Mouse (Mus musculus) liver, adult 2 months (tissue): Measurements from ENCODE around the gene Copb1. TPM values are rescaled to one million over a fixed set of nuclear protein-coding genes. Genes with fewer than 3 reads are reported as not detected.
"Not testable (repeated sequence)": the region's sequence is repeated elsewhere in the genome, so short reads cannot be mapped to it uniquely, and the experiment has no call there.

Experiments used
- DNase-seq: peaks from one replicate; pipeline ENCODE4 v3.0.0-alpha.2; 2011; ENCODE audit warnings: low read depth, low spot score; ENCODE audit errors: extremely low read depth
- H3K27ac ChIP-seq: fragments of 200-500 bp; replicated peaks from 2 replicates; pipeline ENCODE4 v1.5.1; 2012; ENCODE audit warnings: low read depth, mild to moderate bottlenecking, control low read depth, inconsistent platforms, low read length; ENCODE audit not compliant: insufficient read depth
- H3K27me3 ChIP-seq: fragments of 200-500 bp; 2 replicates; pipeline ENCODE4 v1.6.1; 2012; ENCODE audit warnings: mild to moderate bottlenecking, moderate library complexity, low read length, inconsistent platforms; ENCODE audit not compliant: control insufficient read depth, insufficient read depth
- H3K36me3 ChIP-seq: fragments of 200-500 bp; 2 replicates; pipeline ENCODE4 v1.6.1; 2012; ENCODE audit warnings: low read length, inconsistent platforms; ENCODE audit not compliant: control insufficient read depth, insufficient read depth
- H3K4me1 ChIP-seq: fragments of 200-500 bp; 2 replicates; pipeline ENCODE4 v1.6.1; 2011; ENCODE audit warnings: low read length; ENCODE audit not compliant: control insufficient read depth, insufficient read depth
- H3K4me3 ChIP-seq: fragments of 200-500 bp; 2 replicates; pipeline ENCODE4 v1.5.1; 2011; ENCODE audit warnings: low read depth, mild to moderate bottlenecking, control low read depth, low read length, moderate library complexity; ENCODE audit not compliant: insufficient read depth
- H3K79me2 ChIP-seq: fragments of 200-500 bp; 2 replicates; pipeline ENCODE4 v1.6.1; 2012; ENCODE audit warnings: inconsistent platforms, mild to moderate bottlenecking, low read length, moderate library complexity; ENCODE audit not compliant: control insufficient read depth, insufficient read depth
- H3K9ac ChIP-seq: fragments of 200-500 bp; 2 replicates; pipeline ENCODE4 v1.6.1; 2012; ENCODE audit warnings: low read depth, mild to moderate bottlenecking, control low read depth, inconsistent platforms, low read length
- CTCF ChIP-seq: fragments of 200-500 bp; IDR thresholded peaks from 2 replicates; pipeline ENCODE4 v1.5.1; 2011; ENCODE audit warnings: low read depth, low read length, control low read depth
- POLR2A ChIP-seq: fragments of 200-500 bp; IDR thresholded peaks from 2 replicates; pipeline ENCODE4 v1.6.1; 2011; ENCODE audit warnings: low read length, control low read depth; ENCODE audit not compliant: insufficient read depth; ENCODE audit errors: extremely low read depth
- WGBS: fragments of 180-500 bp; shearing (Covaris S2); methylation state at CpG from one replicate; pipeline ENCODE4 v1.1.7; 2018; 5-methylcytosine and 5-hydroxymethylcytosine counted together
- polyA plus RNA-seq: library from polyadenylated mRNA; depleted of rRNA; stranded (reverse); fragments of >200 nt; gene quantifications from 2 replicates; pipeline ENCODE4 v1.2.3, GENCODE M21; 2012
- total RNA-seq: library from RNA; depleted of rRNA; stranded (reverse); fragments of >200 nt; gene quantifications from 2 replicates; pipeline ENCODE4 v1.2.3, GENCODE M21; 2014

Copb1 gene
- total and polyA plus RNA-seq, 2 experiments: 20.3 to 82.7 TPM

DNA sequence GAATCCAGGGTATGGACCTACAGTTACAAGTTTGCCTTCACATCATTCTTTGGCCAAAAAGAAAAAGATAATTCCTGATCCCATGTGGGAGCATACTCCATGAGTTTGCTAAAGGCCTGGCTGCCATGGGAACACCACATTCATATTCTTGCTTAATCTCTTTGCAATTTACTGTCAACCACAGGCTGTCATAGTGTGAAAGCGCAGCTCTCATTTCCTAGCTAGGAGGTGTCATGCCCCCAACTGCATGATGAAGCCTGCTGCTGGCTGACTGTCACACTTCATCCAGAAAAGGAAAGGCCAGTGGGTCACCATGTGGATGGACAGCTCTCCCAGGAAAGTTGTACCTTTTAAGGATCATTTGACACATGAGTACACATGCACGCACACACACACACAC is 53.9 kb downstream of the Copb1 start:
- Histone ChIP-seq H3K79me2 (no peaks in the 10 kb centered on the region), H3K4me1 (peaks cover 18% of the 10 kb centered on the region), H3K9ac (no peak overlapping the region), H3K27ac (no peak overlapping the region), H3K36me3 (no peaks in the 10 kb centered on the region), H3K4me3 (no peak overlapping the region), H3K27me3 (no peaks in the 10 kb centered on the region)
- WGBS: 96% methylated on average over 2 of the region's 2 CpGs
- DNase-seq: no peak
- TF ChIP-seq POLR2A (no peak), CTCF (no peak)

DNA sequence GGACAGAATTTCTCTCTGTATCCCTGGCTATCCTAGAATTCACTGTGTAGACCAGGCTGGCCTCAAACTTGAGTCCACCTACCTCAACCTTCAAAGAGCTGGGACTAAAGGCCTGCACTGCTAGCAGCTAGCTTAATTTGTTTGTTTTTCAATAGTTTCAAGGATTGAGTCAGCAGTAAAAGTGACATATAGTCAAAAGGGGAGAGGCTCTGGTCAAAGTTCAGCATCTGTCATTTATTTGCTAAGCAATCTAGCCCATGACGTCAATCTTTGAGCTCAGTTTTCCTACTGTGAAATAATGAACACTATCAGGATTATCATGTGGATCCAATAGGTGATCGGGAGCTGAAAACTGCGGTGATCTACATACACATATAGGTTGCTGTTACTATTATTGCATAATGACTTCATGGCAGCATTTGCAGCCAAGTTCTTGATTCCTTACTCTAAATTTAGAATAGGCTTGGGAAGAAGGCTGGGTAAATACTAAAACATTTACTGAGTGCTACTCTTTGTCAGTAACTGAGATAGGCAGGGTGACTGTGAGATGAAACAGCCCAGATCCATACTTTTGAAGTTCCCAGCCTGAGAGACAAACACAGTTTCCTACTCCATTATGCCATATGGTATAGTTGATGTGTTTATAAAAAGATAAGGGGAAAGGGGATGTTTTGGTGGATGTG is 54.9 kb downstream of the Copb1 start:
- Histone ChIP-seq H3K27ac (no peak overlapping the region), H3K9ac (no peak overlapping the region), H3K36me3 (no peaks in the 10 kb centered on the region), H3K79me2 (no peaks in the 10 kb centered on the region), H3K27me3 (no peaks in the 10 kb centered on the region), H3K4me3 (no peak overlapping the region), H3K4me1 (peaks cover 18% of the 10 kb centered on the region)
- 35% methylated on average over 3 of the region's 3 CpGs for WGBS
- peak; percentile 75 for DNase-seq
- TF ChIP-seq POLR2A: no peak
- TF ChIP-seq CTCF: no peak

DNA sequence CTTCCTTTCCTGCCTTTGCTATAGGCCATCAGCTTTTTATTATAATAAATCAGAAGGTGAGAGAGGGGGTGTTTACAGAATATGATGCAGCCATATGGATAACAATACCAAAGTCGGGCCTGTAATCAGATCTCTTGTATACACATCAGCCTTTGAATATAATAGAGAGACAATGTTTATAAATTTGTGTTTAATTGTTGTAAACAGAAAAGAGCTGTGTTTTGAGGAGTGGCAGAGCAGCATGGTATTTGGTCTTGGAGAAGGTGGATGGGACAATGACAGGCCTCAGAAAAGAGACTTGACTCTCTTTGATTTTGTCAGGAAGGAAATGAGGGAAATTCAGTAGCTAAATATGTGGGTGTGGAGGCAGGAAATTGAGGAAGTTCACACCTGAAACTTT is 56.3 kb downstream of the Copb1 start:
- DNase-seq: no peak
- Histone ChIP-seq H3K9ac (no peak overlapping the region), H3K27me3 (no peaks in the 10 kb centered on the region), H3K36me3 (no peaks in the 10 kb centered on the region), H3K27ac (no peak overlapping the region), H3K4me3 (no peak overlapping the region), H3K79me2 (no peaks in the 10 kb centered on the region), H3K4me1 (peaks cover 11% of the 10 kb centered on the region; the same call in 1 of the 2 replicates)
- WGBS: 82% methylated on average over 1 of the region's 1 CpGs
- TF ChIP-seq POLR2A (no peak), CTCF (no peak)

DNA sequence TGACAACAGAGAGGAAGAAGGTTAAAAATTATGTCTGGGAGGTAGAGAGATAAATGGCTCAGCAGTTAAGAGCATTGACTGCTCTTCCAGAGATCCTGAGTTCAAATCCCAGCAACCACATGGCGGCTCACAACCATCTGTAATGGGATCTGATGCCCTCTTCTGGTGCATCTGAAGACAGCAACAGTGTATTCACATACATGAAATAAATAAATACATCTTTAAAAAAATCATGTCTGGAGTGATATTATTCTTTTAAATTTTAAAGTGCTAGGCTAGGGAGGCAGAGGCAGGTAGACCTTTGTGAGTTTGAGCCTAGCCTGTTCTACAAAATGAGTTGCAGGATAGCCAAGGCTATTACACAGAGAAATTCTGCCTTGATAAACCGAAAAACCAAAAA is 57.9 kb downstream of the Copb1 start:
- H3K4me3 ChIP-seq, H3K4me1 ChIP-seq, H3K27me3 ChIP-seq, H3K79me2 ChIP-seq, DNase-seq, H3K27ac ChIP-seq, H3K9ac ChIP-seq, H3K36me3 ChIP-seq: not testable (repeated sequence)
- WGBS: 93% methylated on average over 2 of the region's 2 CpGs

DNA sequence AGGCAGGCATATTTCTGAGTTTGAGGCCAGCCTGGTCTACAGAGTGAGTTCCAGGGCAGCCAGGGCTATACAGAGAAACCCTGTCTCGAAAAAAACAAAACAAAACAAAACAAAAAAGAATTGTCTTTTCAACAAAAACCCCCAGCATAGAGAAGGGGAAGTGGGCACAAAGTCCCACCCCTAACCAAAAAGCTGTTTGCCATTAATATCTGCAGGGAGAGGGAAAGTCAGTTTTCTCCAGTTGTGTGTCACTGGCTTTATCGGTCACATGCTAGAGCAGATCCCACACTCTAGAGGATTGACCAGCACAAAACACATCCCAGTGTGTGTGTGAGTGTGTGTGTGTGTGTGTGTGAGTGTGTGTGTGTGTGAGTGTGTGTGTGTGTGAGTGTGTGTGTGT is 59.7 kb downstream of the Copb1 start:
- H3K9ac ChIP-seq, H3K79me2 ChIP-seq, H3K27ac ChIP-seq, H3K27me3 ChIP-seq, H3K4me1 ChIP-seq, H3K36me3 ChIP-seq, DNase-seq, H3K4me3 ChIP-seq: not testable (repeated sequence)
- 75% methylated on average over 2 of the region's 2 CpGs for WGBS

DNA sequence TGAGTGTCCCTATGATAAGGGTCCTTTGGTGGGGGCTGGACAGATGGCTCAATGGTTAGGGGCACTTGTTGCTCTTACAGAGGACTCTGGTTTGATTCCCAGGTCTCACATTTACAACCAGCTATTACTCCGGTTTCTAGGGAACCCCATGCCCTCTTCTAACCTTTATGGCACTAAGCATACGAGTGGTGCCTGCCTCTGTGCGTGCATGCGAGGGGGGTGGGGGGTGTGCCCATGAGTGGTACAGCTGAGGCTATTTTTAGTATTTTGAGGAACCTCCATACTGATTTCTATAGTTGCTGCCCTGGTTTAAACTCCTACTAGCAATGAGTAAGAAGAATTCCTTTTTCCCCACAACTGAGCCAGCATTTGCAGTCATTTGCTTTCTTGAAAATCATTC is 60.3 kb downstream of the Copb1 start:
- no peak overlapping the region for H3K9ac ChIP-seq
- H3K27ac ChIP-seq: no peak overlapping the region
- 90% methylated on average over 4 of the region's 4 CpGs for WGBS

More for the DNA sequence above, 60.3 kb downstream of the Copb1 start:
- TF ChIP-seq POLR2A (no peak), CTCF (no peak)
- no peak for DNase-seq
- H3K4me3 ChIP-seq: no peak overlapping the region
- H3K36me3 ChIP-seq: no peaks in the 10 kb centered on the region
- H3K27me3 ChIP-seq: no peaks in the 10 kb centered on the region
- peaks cover 3% of the 10 kb centered on the region; the same call in 1 of the 2 replicates for H3K4me1 ChIP-seq
- no peaks in the 10 kb centered on the region for H3K79me2 ChIP-seq
